Mouse (Mus musculus) forebrain, embryonic 15.5 days (tissue): Measurements from ENCODE around the gene a. TPM values are rescaled to one million over a fixed set of nuclear protein-coding genes. Genes with fewer than 3 reads are reported as not detected.
"Not testable (repeated sequence)": the region's sequence is repeated elsewhere in the genome, so short reads cannot be mapped to it uniquely, and the experiment has no call there.

ENCODE experiments used
- ATAC-seq: fragments of 200-750 bp; cut with Nextera tagmentation; replicated peaks from 2 replicates; pipeline ENCODE4 v1.8.0; 2017; ENCODE audit warnings: mild to moderate bottlenecking, moderate TSS enrichment, moderate library complexity
- H3K27ac ChIP-seq: fragments of 300-500 bp; sonication (generic); replicated peaks from 2 replicates; pipeline ENCODE4 v1.5.1; 2015; ENCODE audit warnings: mild to moderate bottlenecking, inconsistent platforms
- H3K27me3 ChIP-seq: fragments of 300-500 bp; sonication (generic); 2 replicates; pipeline ENCODE4 v1.6.1; 2015; ENCODE audit warnings: inconsistent platforms
- H3K36me3 ChIP-seq: fragments of 300-500 bp; sonication (generic); 2 replicates; pipeline ENCODE4 v1.6.1; 2015; ENCODE audit warnings: mild to moderate bottlenecking, inconsistent platforms
- H3K4me1 ChIP-seq: fragments of 300-500 bp; sonication (generic); 2 replicates; pipeline ENCODE4 v1.6.1; 2015; ENCODE audit warnings: inconsistent platforms
- H3K4me2 ChIP-seq: fragments of 300-500 bp; sonication (generic); replicated peaks from 2 replicates; pipeline ENCODE4 v1.6.1; 2015; ENCODE audit warnings: mild to moderate bottlenecking, inconsistent platforms
- H3K4me3 ChIP-seq: fragments of 300-500 bp; sonication (generic); 2 replicates; pipeline ENCODE4 v1.5.1; 2015; ENCODE audit warnings: mild to moderate bottlenecking, inconsistent platforms
- H3K9ac ChIP-seq: fragments of 300-500 bp; sonication (generic); replicated peaks from 2 replicates; pipeline ENCODE4 v1.6.1; 2015; ENCODE audit warnings: mild to moderate bottlenecking, inconsistent platforms
- H3K9me3 ChIP-seq: fragments of 300-500 bp; sonication (generic); 2 replicates; pipeline ENCODE4 v1.6.1; 2016; ENCODE audit warnings: inconsistent platforms
- WGBS: fragments of 180-500 bp; shearing (Covaris S2); methylation state at CpG from one replicate; pipeline ENCODE4 v1.1.7; 2015; ENCODE audit warnings: mixed read lengths; 5-methylcytosine and 5-hydroxymethylcytosine counted together
- polyA plus RNA-seq: library from polyadenylated mRNA; unstranded; fragments of >200 nt; fragmentation: Nextera tagmentation; extraction: Ambion mirVana; gene quantifications from 2 replicates; pipeline ENCODE4 v1.2.1, GENCODE M21; 2015

a gene
- polyA plus RNA-seq, 1 experiment from 2014 or later, result 0.50 TPM

DNA sequence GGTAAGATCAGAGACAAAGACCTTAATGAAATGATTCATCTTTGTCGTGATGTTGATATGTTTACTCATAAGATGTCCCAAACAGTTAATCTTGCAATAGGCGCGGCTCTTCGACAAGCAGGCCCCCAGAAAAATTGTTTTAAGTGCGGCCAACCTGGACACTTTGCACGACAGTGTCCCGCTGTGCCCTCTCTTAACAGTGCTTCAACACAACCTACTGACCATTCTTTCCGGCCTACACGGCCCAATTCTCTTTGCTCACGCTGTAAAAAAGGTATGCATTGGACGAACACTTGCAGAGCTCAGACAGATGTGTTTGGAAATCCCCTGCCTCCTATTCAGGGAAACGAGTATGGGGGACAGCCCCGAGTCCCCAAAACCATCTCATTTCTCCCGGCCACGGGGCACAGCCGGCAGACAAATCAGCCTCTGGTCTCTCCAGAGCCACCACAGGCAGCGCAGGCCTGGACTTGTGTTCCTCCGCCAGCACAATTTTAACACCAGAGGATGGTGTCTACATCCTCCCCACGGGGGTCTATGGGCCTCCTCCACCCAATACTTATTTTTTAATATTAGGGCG lies 229.1 kb downstream of the a start:
- H3K9me3 ChIP-seq, H3K27me3 ChIP-seq, H3K36me3 ChIP-seq, H3K4me3 ChIP-seq: not testable (repeated sequence)
- Histone ChIP-seq H3K4me1 (peaks cover 18% of the 10 kb centered on the region), H3K27ac (peak overlapping the region; percentile 94), H3K9ac (peak overlapping the region; percentile 60; the same call in 1 of the 2 replicates), H3K4me2 (peak overlapping the region; percentile 90; the same call in 1 of the 2 replicates)
- peak; percentile 12; the same call in 1 of the 2 replicates for ATAC-seq
- WGBS, result 22% methylated on average over 20 of the region's 20 CpGs

DNA sequence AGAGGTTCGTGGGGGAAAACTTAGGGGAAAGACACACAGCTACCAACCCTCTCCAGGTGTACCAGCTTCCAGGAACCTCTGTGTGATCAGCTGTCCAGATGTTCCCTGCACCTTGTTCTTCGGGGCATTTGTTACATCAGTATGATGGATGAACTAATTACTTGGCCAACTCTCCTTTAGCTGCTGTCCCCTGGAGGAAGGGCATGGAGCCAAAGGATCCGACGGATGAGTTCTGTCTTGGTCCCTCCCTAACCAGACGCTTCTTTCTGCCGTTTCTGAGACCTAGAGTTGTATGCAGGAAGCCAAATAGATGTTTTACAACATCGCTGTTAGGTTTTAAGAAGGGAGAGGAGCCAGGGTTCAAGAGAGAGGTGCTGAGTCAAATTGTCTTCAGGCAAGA lies 239.6 kb downstream of the a start:
- 75% methylated on average over 7 of the region's 7 CpGs for WGBS
- Histone ChIP-seq H3K9ac (no peak overlapping the region), H3K36me3 (no peaks in the 10 kb centered on the region), H3K27ac (no peak overlapping the region), H3K4me3 (no peak overlapping the region), H3K9me3 (no peaks in the 10 kb centered on the region), H3K27me3 (no peaks in the 10 kb centered on the region), H3K4me2 (no peak overlapping the region), H3K4me1 (peaks cover 5% of the 10 kb centered on the region; the same call in 1 of the 2 replicates)
- ATAC-seq, result no peak

DNA sequence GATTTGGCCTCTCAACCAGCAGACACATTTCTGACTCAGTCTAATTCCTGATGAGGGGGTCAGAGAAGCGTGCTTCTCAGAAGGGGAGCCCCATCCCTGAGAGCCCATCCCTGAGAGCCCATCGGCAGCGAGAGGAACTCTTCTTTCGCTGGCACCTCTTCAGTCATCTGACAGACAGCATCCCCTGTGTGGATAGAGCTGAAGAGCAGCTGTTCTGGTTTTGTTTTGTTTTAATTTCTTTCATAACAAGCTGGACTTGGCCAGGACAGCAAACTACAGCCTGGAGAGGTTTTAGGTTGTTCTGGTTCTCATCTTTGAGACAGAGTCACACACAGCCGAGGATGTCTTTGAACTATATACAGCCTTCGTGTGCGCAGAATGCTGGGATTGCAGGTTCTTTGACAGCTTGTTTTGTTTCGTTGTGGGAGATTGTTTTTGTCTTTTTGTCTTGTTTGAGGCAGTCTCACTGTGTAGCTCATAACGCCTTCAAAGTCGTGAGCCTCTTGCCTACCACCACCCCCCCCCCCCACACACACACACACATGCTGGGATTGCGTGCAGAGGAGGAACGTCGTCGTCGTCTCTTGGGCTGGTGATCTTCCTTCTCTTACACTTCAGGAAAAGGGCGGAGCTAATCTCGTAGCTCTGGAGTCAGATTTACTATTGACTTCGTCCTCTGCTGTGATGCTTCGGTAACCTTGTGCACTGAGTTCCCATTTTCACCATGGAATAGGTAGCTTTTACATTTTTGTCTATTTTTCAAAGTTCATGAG lies 241.9 kb downstream of the a start:
- no peaks in the 10 kb centered on the region for H3K27me3 ChIP-seq
- WGBS, result 41% methylated on average over 19 of the region's 19 CpGs
- no peak overlapping the region for H3K27ac ChIP-seq
- H3K4me2 ChIP-seq, result no peak overlapping the region
- H3K36me3 ChIP-seq, result no peaks in the 10 kb centered on the region
- H3K9ac ChIP-seq, result no peak overlapping the region
- ATAC-seq, result no peak
- no peaks in the 10 kb centered on the region for H3K9me3 ChIP-seq
- peaks cover 5% of the 10 kb centered on the region; the same call in 1 of the 2 replicates for H3K4me1 ChIP-seq
- no peak overlapping the region for H3K4me3 ChIP-seq

DNA sequence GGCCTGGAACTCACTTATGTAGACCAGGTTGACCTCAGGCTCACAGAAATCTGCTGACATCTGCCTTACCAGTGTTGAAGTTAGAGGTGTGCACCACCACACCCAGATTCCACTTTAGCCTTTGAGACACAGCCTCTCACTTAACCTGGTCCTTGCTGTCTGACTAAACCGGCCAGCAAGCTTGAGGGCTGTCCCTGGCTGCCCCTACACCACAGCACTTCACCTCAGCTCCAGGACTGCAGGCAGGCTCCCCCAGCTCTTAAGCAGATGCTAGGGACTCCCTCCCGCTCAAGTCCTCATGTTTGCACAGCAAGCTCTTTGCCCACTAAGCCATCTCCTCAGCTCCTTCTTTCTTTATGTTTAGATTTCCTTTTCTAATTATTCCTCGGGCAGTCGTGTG lies 248.8 kb downstream of the a start:
- Histone ChIP-seq H3K4me1 (no peaks in the 10 kb centered on the region), H3K27me3 (no peaks in the 10 kb centered on the region), H3K4me3 (no peak overlapping the region), H3K9me3 (no peaks in the 10 kb centered on the region), H3K4me2 (no peak overlapping the region), H3K9ac (no peak overlapping the region), H3K36me3 (no peaks in the 10 kb centered on the region), H3K27ac (no peak overlapping the region)
- 77% methylated on average over 4 of the region's 4 CpGs for WGBS
- ATAC-seq, result no peak

DNA sequence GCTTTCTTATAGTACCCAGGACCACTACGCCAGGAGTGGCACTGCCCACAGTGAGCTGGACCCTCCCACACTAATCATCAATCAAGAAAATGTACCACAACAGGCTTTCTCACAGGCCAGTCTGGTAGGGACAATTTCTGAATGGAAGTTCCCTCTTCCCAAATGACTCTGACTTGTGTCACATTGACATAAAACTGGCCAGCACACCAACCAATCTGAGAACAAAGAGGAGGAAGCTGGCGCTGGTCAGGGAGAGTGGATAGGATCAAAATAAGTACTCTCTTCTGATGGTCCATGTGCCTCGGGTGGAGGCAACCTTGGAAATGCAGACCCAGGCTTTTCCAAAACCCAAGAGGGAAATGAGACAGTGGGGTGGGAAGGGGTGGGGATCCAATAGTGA lies 253.3 kb downstream of the a start:
- no peaks in the 10 kb centered on the region for H3K9me3 ChIP-seq
- no peaks in the 10 kb centered on the region for H3K4me1 ChIP-seq
- H3K9ac ChIP-seq, result no peak overlapping the region
- H3K36me3 ChIP-seq, result no peaks in the 10 kb centered on the region
- H3K4me2 ChIP-seq, result no peak overlapping the region
- H3K27me3 ChIP-seq, result no peaks in the 10 kb centered on the region
- WGBS, result 87% methylated on average over 3 of the region's 3 CpGs
- H3K27ac ChIP-seq, result no peak overlapping the region
- no peak overlapping the region for H3K4me3 ChIP-seq
- no peak for ATAC-seq

DNA sequence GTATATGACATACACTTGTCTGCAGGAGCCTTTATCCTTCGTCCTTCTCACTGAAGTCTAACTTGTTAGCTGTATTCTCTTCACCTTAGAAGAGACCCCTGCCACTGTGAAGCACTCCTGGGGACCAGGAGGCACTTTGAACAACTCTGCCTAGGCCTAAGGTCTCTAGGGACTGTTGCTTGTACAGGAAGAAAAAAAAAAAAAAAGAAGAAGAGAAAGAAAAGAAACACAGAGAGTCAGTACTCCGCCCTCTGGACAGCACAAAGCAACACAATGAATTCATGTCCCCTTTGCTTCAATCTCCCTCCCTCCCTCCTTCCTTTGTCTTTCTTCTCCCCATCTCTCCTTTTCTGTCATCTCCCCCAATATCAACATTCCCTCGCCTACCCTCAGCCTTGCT lies 253.9 kb downstream of the a start:
- no peak overlapping the region for H3K4me2 ChIP-seq
- no peak overlapping the region for H3K27ac ChIP-seq
- H3K36me3 ChIP-seq, result no peaks in the 10 kb centered on the region
- no peaks in the 10 kb centered on the region for H3K9me3 ChIP-seq
- no peak for ATAC-seq
- no peak overlapping the region for H3K4me3 ChIP-seq
- WGBS, result 81% methylated on average over 3 of the region's 3 CpGs
- H3K27me3 ChIP-seq, result no peaks in the 10 kb centered on the region
- H3K4me1 ChIP-seq, result peaks cover 2% of the 10 kb centered on the region
- H3K9ac ChIP-seq, result no peak overlapping the region

DNA sequence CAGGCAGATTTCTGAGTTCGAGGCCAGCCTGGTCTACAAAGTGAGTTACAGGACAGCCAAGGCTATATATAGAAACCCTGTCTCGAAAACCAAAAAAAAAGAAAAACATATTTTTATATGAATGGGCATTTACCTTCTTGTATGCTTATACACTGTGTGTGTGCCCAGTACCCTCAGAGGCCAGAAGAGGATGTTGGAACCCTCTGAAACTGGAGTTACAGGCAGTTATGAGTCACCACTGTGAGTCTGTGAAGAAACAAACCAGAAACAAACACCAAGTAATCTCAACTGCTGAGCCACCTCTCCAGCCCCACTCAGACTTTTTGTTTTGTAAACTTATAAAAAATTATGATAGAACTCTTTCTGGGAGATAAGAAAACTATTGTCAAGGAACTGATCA lies 255.6 kb downstream of the a start:
- no peak overlapping the region for H3K9ac ChIP-seq
- no peaks in the 10 kb centered on the region for H3K27me3 ChIP-seq
- H3K9me3 ChIP-seq, result no peaks in the 10 kb centered on the region
- no peak overlapping the region for H3K4me2 ChIP-seq
- no peak for ATAC-seq
- no peak overlapping the region for H3K27ac ChIP-seq
- no peaks in the 10 kb centered on the region for H3K36me3 ChIP-seq
- no peak overlapping the region for H3K4me3 ChIP-seq
- peaks cover 12% of the 10 kb centered on the region for H3K4me1 ChIP-seq
- 81% methylated on average over 2 of the region's 2 CpGs for WGBS

DNA sequence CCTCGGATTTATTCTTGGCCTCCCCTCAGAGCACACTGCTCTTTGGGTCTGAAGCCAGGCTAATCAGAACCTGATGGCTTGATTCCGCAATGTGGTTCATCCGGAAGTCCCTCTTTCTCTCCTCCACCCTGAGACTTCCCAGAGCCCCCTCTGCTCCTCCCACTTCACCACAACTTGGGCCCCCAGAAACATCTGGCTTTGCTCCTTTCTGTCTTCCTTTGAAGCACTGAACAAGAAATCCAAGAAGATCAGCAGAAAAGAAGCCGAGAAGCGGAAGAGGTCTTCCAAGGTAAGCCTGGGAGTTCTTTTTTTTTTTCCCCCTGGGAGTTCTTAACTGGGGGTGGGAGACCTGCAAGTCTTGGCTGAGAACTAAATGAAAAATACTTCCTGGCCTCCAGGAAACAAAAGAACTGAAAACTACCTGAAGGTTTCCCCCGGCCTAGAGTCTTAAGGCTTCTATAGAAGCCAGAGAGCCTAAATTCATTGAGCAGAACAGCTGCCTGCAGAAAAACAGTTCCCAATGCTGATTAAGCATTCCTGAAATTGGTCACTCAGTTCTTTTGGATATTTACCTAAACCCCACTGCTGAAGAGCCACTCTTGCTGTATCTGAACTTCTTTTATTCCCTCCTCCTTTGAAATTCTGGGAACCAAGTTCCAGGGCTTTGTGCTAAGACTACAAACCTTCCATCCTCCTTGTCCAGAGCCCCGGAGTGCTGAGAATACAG lies 256.4 kb downstream of the a start:
- Histone ChIP-seq H3K27ac (no peak overlapping the region), H3K4me1 (peaks cover 13% of the 10 kb centered on the region), H3K9ac (no peak overlapping the region), H3K27me3 (no peaks in the 10 kb centered on the region), H3K4me3 (no peak overlapping the region), H3K4me2 (no peak overlapping the region), H3K9me3 (no peaks in the 10 kb centered on the region), H3K36me3 (no peaks in the 10 kb centered on the region)
- 67% methylated on average over 7 of the region's 7 CpGs for WGBS
- ATAC-seq, result no peak

DNA sequence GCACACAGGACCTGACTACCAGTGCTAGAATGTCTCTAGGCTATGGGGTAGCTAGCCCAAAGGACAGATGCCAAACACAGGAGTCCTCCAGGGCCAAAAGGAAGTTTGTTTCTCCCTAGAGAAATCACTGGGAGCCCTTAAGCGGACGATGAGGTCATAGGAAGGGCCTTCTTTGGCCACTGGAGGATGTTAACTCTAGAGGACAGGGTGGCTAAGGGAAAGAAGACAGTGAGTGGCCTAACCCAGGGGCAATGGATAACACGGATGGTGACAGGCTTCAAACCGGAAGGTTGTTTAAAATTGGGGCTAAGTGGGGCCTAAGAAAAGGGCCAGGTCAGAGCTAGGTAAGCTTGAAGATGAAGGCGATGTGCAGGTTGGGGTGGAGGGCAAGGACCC lies 258.9 kb downstream of the a start:
- H3K9me3 ChIP-seq, result no peaks in the 10 kb centered on the region
- ATAC-seq, result no peak; the same call in 1 of the 2 replicates
- H3K27me3 ChIP-seq, result no peaks in the 10 kb centered on the region
- WGBS, result 20% methylated on average over 5 of the region's 5 CpGs
- H3K4me1 ChIP-seq, result peaks cover 13% of the 10 kb centered on the region
- H3K4me2 ChIP-seq, result peak overlapping the region; percentile 73
- peak overlapping the region; percentile 82 for H3K27ac ChIP-seq
- H3K9ac ChIP-seq, result peak overlapping the region; percentile 69
- H3K4me3 ChIP-seq, result peak overlapping the region; percentile 52
- H3K36me3 ChIP-seq, result no peaks in the 10 kb centered on the region

DNA sequence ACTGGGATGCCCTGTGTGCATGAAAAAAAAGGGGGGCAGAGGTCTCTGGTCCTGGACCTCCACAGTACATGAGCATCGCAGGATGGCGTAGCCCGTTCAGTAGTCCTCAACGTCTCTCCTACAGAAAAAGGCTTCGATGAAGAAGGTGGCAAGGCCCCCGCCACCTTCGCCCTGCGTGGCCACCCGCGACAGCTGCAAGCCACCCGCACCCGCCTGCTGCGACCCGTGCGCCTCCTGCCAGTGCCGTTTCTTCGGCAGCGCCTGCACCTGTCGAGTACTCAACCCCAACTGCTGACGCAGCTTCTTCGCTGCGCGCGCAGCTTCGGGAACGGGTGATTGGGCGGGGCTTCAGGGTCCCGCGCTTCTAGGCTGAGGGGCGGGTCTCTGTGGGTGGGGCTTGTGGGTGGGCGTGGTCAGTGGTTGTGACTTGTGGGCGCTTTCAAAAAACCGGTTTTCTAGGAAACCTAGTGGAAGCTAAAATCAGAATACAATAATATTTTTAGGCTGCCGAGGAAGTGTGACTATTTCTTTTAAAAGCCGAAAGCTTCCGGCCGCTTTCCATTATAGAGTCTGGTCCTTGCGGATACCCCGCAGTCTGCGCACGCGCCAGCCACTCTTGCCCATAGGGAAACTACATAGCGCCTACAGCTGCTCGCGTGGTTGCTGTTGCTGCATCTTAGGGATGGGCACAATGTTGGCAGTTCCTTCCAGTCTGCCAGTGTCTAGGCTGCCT lies 259.5 kb downstream of the a start:
- peak; percentile 97 for ATAC-seq
- WGBS, result under 1% methylated on average over 45 of the region's 45 CpGs
- H3K9me3 ChIP-seq, result no peaks in the 10 kb centered on the region
- peak overlapping the region; percentile 69 for H3K9ac ChIP-seq
- peaks cover 13% of the 10 kb centered on the region for H3K4me1 ChIP-seq
- no peaks in the 10 kb centered on the region for H3K36me3 ChIP-seq
- H3K27me3 ChIP-seq, result no peaks in the 10 kb centered on the region
- H3K4me2 ChIP-seq, result peak overlapping the region; percentile 73
- peak overlapping the region; percentile 82 for H3K27ac ChIP-seq
- peak overlapping the region; percentile 52 for H3K4me3 ChIP-seq

DNA sequence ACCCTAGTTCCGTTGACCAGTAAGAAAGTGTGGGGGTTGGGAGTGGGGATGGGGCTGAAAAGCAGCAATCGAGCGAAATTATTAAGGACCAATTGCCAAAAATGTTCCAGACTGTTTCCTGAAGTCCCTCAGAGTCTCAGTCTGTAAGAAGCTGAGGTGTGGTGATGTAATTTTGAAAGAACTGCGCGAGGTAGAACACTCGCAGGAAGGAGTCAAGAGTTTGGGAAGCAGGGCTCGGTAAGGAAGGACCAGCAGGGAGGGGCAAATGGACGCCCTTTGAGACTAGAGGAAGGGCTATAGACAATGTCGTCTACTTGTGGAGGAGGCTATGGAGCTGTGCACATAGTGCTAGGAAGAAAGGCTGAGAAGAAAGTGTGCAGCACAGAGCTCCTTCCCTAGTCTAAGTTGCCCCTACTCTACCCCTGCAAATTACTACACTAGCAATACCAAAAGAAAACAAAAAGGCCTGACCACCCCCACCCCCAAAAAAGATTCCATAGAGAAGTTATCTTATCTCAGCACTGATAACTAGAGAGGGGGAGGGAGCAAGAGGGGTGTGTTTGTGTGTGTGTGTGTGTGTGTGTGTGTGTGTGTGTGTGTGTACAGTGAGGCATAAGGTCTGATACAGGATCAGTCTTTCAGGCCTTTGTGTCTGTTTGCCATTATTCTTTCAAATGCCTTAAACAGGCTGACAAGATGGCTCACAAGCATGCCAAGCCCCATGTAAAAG lies 260.6 kb downstream of the a start:
- WGBS, result 28% methylated on average over 9 of the region's 9 CpGs
- ATAC-seq, result no peak

More for the DNA sequence above, 260.6 kb downstream of the a start:
- Histone ChIP-seq H3K36me3 (no peaks in the 10 kb centered on the region), H3K9me3 (no peaks in the 10 kb centered on the region), H3K9ac (peak overlapping the region; percentile 61), H3K27ac (peak overlapping the region; percentile 82), H3K4me2 (peak overlapping the region; percentile 73), H3K27me3 (no peaks in the 10 kb centered on the region), H3K4me1 (peaks cover 13% of the 10 kb centered on the region), H3K4me3 (peak overlapping the region; percentile 52)
